Mouse (Mus musculus) olfactory bulb, adult 2 months (tissue): ENCODE results near the gene 6430628N08Rik.

Experiments used
- CTCF ChIP-seq: fragments of 200-500 bp; IDR thresholded peaks from 2 replicates; pipeline ENCODE4 v1.5.1; 2012; ENCODE audit warnings: low read depth, mild to moderate bottlenecking, low read length, moderate library complexity; ENCODE audit not compliant: insufficient read depth
- POLR2A ChIP-seq: fragments of 200-500 bp; IDR thresholded peaks from 2 replicates; pipeline ENCODE4 v1.6.1; 2012; ENCODE audit warnings: mild to moderate bottlenecking, low read depth, low read length, moderate library complexity; ENCODE audit not compliant: insufficient read depth

- TF ChIP-seq CTCF (no peak), POLR2A (no peak)
These were observed 16.3 kb downstream of the 6430628N08Rik start for GRCm38 (mm10) chr4:115906791-115907190.
